Mouse (Mus musculus) E14TG2a.4 (cell line): ENCODE data around the gene Actl6b.
A peak's percentile ranks its signal among the peaks of the same experiment; 100 is the strongest.

ENCODE experiments used
- H3K27me3 ChIP-seq: 2 replicates; pipeline ENCODE4 v1.6.1; 2014; ENCODE audit warnings: low read length, control low read depth; ENCODE audit not compliant: insufficient read depth
- H3K36me3 ChIP-seq: 2 replicates; pipeline ENCODE4 v1.6.1; 2014; ENCODE audit warnings: low read length, control low read depth; ENCODE audit not compliant: insufficient read depth
- H3K4me1 ChIP-seq: replicated peaks from 2 replicates; pipeline ENCODE4 v1.6.1; 2014; ENCODE audit warnings: low read depth, low read length, control low read depth
- H3K4me3 ChIP-seq: replicated peaks from 2 replicates; pipeline ENCODE4 v1.5.1; 2014; ENCODE audit warnings: mild to moderate bottlenecking, low read length
- H3K9me3 ChIP-seq: 2 replicates; pipeline ENCODE4 v1.6.1; 2014; ENCODE audit warnings: low read length, control low read depth
- CTCF ChIP-seq: conservative IDR thresholded peaks from 2 replicates; pipeline ENCODE4 v1.5.1; 2014; ENCODE audit warnings: low read length
- NANOG ChIP-seq: IDR thresholded peaks from 2 replicates; pipeline ENCODE4 v1.6.1; 2014; ENCODE audit warnings: borderline replicate concordance, low read length, mixed read lengths
- POU5F1 ChIP-seq: IDR thresholded peaks from 2 replicates; pipeline ENCODE4 v1.6.1; 2014; ENCODE audit warnings: low read length, borderline replicate concordance

The Actl6b gene

DNA sequence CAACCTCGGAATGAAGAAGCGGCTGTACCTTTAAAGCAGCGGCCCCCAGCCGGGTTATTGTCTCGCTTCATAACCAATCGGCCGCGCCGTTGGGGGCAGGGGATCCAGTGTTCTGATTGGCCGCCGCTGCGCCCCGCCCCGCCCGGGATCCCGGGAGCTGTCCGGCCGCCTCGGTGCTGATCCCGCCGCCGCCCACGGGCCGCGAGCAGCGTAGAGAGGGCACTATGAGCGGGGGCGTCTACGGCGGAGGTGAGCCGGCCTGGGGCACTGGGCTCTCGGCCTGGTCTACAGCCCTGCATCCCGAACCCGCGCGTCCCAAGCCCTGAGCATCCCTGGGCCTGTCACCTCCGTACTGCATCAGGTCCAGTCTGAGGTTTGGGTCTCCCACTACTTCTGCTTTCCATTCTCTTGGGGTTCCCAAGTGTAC, at the start of gene Actl6b:
Actl6b (plus strand) TSS at position 107 of the 427 bp plus-strand sequence.
- no peaks in the 10 kb centered on the region for H3K9me3 ChIP-seq
- peaks cover 36% of the 10 kb centered on the region for H3K27me3 ChIP-seq
- H3K4me3 ChIP-seq = peak within 1 kb of the TSS; percentile 54
- no peak for TF ChIP-seq POU5F1
- no peak for TF ChIP-seq NANOG
- no peak for TF ChIP-seq CTCF
- peaks cover 20% of the 10 kb centered on the region for H3K4me1 ChIP-seq
- H3K36me3 ChIP-seq = no peaks in the 10 kb centered on the region

DNA sequence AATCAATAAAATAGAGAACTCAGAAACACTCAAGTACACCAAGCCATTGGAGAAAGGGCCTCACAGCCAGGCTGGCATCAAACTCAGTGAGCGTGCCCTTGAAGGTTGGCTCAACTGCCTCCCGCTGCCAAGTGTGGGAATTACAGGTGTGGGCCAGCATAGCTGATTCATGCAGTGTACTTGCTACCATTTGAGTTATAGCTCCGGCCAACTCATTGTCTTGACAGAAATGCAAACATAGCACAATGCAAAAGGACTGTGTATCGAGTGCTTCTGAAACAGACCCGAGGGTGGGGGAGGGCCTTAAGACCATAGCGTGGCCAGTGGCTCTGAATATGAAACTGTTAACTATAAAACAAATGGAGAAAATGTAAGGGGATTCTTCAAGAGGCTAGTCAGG, 49.3 kb upstream of the Actl6b start:
- TF ChIP-seq POU5F1 = no peak
- H3K36me3 ChIP-seq = peaks cover 21% of the 10 kb centered on the region
- no peak overlapping the region; the same call in 1 of the 2 replicates for H3K4me3 ChIP-seq
- peaks cover 47% of the 10 kb centered on the region for H3K4me1 ChIP-seq
- no peaks in the 10 kb centered on the region for H3K9me3 ChIP-seq
- H3K27me3 ChIP-seq = no peaks in the 10 kb centered on the region

DNA sequence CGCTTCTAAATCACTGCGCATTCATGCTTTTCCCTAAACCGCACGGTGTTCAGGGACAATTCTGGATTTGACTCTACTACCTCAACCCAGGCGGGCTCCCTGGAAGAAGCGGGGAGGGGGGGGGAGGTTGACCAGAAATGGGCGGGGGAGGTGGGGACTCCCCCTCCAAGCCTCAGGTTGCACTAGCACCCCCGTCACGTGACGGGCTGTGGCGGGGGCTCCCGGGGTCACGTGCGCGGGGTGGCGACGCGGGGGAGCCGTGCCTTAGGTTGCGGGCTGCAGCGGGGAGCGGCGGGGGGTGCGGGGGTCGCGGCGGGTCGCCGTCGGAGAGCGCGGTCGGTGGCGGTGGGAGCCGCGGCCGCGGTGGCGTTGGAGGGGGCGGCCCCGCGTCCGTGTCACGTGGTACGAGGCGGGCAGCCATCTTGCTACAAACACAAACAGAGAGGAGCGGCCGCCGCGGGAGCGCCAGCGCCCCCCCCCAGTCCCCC, 43.3 kb upstream of the Actl6b start:
- H3K4me3 ChIP-seq = peak overlapping the region; percentile 83
- no peaks in the 10 kb centered on the region for H3K27me3 ChIP-seq
- TF ChIP-seq NANOG (no peak), CTCF (no peak), POU5F1 (no peak)
- H3K36me3 ChIP-seq = peaks cover 36% of the 10 kb centered on the region
- peaks cover 60% of the 10 kb centered on the region for H3K4me1 ChIP-seq
- no peaks in the 10 kb centered on the region for H3K9me3 ChIP-seq

DNA sequence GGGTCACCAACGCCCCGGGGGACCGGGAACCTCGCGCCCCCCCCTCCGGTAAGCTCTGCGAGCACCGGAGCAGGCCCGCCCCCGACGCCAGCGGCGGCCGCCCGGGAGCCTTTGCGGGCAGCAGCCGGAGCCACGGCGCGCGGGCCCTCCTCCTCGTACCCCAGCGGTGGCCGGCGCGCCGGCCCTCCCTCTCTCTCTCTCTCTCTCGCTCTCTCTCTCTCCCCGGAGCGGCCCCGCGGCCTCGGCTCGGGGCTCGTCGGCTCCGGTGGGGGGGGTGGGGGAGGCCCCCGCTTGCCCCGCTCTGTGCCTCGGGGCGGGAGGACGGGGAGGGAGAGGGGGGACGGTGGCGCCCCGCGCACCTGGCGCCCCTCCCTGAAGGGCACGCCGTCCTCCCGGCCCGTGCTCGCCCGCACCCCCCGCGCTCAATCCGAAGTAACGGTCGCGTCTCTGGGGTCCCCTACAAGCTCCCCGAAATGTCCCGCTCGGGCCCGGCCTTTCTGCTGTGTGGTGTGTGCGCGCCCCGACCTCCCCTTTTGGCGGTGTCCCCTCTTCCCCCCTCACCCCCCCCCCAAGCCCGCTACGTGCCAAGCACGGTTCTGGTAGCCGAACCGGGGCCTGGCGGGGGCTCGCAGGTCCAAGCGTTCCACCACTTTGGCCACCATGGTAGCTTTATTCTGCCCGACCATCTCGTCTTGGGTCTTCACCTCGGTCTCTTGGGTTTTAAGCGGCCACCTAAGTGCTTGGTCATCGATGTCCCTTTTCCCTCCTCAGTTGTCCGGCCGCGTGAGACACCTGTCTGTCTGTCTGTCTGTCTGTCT, 42.5 kb upstream of the Actl6b start:
- no peaks in the 10 kb centered on the region for H3K27me3 ChIP-seq
- no peaks in the 10 kb centered on the region for H3K9me3 ChIP-seq
- peaks cover 43% of the 10 kb centered on the region for H3K36me3 ChIP-seq
- H3K4me1 ChIP-seq = peaks cover 67% of the 10 kb centered on the region
- TF ChIP-seq NANOG (no peak), POU5F1 (no peak), CTCF (no peak)
- peak overlapping the region; percentile 83 for H3K4me3 ChIP-seq

DNA sequence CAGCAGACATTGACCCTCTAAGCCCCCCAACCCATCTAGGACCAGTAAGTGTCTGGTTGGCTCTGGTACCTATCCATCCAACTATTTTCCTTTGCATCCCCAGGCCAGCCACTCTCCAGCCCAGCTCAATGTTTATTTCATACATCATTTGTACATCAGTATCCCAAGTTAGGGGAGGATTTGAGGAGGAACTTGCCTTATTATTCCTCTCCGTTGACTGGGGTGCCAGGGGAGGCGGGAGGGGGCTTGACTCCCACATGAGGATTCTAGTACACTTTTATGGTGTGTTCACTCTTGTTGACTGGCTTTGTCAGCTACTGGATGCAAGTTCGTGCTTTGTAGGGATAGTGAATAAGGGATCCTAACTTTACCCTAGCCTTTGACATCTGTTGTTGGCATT, 41.6 kb upstream of the Actl6b start:
- no peaks in the 10 kb centered on the region for H3K9me3 ChIP-seq
- peaks cover 51% of the 10 kb centered on the region for H3K36me3 ChIP-seq
- H3K4me1 ChIP-seq = peaks cover 76% of the 10 kb centered on the region
- TF ChIP-seq NANOG = no peak
- TF ChIP-seq CTCF = no peak
- TF ChIP-seq POU5F1 = no peak
- H3K4me3 ChIP-seq = peak overlapping the region; percentile 83
- H3K27me3 ChIP-seq = no peaks in the 10 kb centered on the region

DNA sequence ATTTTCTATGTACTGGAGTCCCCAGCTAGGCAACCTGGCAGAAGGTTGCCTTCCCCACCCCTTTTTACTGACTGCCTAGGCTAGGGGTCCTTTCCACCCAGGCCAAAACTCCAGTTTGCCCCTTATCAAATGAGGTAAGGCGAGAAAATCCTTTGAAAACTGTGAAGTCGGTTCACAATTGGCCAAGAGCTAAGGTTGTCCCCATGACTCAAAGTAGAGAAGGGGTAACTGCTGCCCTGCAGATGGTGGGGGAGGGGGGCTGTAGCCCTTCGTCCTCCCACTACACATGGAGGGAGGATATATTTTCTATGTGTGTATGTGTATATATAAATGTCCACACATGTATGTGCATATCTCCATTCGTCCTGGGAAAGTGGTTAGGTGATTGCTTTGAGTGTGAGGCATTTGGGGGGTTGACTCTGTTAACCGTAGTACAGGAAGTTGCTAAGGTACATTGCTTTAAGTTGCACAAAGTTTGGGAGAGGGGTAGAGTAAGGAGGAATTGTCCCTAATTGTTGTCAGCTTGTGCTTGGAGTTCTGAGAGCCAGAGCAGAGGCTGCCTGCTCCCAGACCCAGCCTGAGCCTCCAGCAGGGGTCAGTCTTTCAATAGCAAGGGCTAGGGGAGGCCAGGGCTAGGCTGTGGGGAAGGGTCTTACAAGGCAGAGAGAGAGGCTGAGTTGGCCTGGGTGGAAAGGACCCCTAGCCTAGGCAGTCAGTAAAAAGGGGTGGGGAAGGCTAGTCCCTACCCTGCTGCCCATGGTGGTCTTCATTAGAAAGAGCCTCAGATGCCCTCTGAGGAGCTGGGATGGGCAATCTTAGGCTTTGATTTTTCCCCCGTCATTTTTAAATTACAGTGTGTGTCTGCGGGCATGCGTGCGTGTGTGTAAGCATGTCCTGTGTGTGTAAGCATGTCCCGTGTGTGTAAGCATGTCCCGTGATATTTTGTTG, 40.2 kb upstream of the Actl6b start:
- Histone ChIP-seq H3K36me3 (peaks cover 65% of the 10 kb centered on the region), H3K27me3 (no peaks in the 10 kb centered on the region)
- no peak for TF ChIP-seq POU5F1
- TF ChIP-seq CTCF = peak; percentile 51

DNA sequence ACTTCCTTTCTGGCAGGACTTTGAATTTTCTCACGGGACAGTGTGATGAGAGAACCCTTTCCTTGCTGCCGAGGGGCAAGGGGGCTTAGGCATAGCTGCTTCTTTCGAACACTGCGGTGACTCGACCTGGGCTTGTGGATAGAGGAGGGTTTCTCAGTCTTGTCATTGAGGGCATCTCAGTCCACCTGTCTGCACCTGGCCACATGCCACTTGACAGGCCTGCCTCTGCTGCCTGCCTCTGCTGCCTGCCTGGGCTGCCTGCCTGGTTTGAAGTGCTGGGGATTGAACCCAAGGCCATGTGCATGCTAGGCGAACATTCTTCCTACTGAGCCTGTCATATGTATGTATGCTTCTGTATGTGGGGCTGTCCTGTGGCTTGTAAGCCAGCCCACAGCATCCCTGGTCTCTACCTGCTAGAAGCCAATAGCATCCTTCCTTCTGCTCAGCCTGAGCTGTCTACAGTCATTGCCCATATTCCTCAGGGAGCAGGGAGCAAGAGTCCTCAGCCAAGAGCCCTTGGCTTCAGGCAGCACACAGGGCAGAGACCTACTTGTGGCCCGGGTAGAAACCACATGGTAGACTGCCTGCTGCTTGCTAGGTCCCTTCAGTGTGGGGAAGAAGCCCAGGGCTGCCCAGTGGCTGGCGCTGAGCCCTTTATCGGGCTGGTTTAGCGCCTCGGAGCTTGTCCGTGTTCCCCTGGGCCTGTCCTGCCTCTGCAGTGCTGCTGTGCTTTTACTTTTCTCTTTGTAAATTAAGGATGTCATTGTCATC, 39.2 kb upstream of the Actl6b start:
- Histone ChIP-seq H3K36me3 (peaks cover 75% of the 10 kb centered on the region), H3K27me3 (no peaks in the 10 kb centered on the region), H3K4me3 (no peak overlapping the region), H3K4me1 (peaks cover 88% of the 10 kb centered on the region), H3K9me3 (no peaks in the 10 kb centered on the region)
- TF ChIP-seq POU5F1 (no peak), NANOG (no peak), CTCF (no peak)

More for the DNA sequence above, 40.2 kb upstream of the Actl6b start:
- Histone ChIP-seq H3K9me3 (no peaks in the 10 kb centered on the region), H3K4me1 (peaks cover 88% of the 10 kb centered on the region), H3K4me3 (peak overlapping the region; percentile 14; the same call in 1 of the 2 replicates)
